10 mouse cellular contexts compared by ENCODE assay signal in genomic region chr4:150566193-150566592, GRCm38 (mm10).
DNase-seq lines count a peak whose midpoint lies in the region; ATAC-seq and TF ChIP-seq lines count a peak whose summit lies in the region.
"Had no signal": no experiment of that assay in that cellular context is flagged by ENCODE, and none has a peak within 500 bp of the region (broad histone marks: within the 10 kb centered on the region; RNA-seq: fewer than 3 reads in every experiment).

No protein-coding gene starts in this region.

- H3K27me3 ChIP-seq in kidney, embryonic 14.5 days (ENCODE audit: control insufficient read depth, insufficient read depth, low read length): no peaks in the 10 kb centered on the region
- H3K27me3 ChIP-seq in G1E (ENCODE audit: insufficient read depth, low read length): no peaks in the 10 kb centered on the region
- no peaks in the 10 kb centered on the region for H3K27me3 ChIP-seq in liver, embryonic 11.5 days (replicated peaks; ENCODE audit: control insufficient read depth, insufficient read depth, low read length)
- no peaks in the 10 kb centered on the region for H3K27me3 ChIP-seq in stomach, postnatal 0 days (ENCODE audit: control insufficient read depth, insufficient read depth, low read length)
- H3K27me3 ChIP-seq: embryonic facial prominence, embryonic 12.5 days; heart, embryonic 15.5 days had no signal

- H3K4me1 ChIP-seq in kidney, embryonic 14.5 days (ENCODE audit: control insufficient read depth, insufficient read depth, low read length): peaks cover 36% of the 10 kb centered on the region
- peaks cover 87% of the 10 kb centered on the region for H3K4me1 ChIP-seq in G1E (ENCODE audit: insufficient read depth, low read depth, low read length)
- H3K4me1 ChIP-seq in liver, embryonic 11.5 days (replicated peaks; ENCODE audit: control insufficient read depth, insufficient read depth, low read length): peaks cover 31% of the 10 kb centered on the region
- H3K4me1 ChIP-seq in stomach, postnatal 0 days (replicated peaks; ENCODE audit: control insufficient read depth, insufficient read depth): peaks cover 2% of the 10 kb centered on the region; the same call in 1 of the 2 replicates

- TF ChIP-seq CTCF in G1E (IDR thresholded peaks at IDR 0.05; ENCODE audit: low read depth, low read length): no peak
- no peak for TF ChIP-seq CTCF in stomach, postnatal 0 days (IDR thresholded peaks at IDR 0.05; ENCODE audit: low read depth)

- no peak overlapping the region for H3K4me3 ChIP-seq in kidney, embryonic 14.5 days (ENCODE audit: low read length)
- H3K4me3 ChIP-seq in G1E (ENCODE audit: low read depth, low read length): peak overlapping the region; percentile 16; the same call in 1 of the 2 replicates
- H3K4me3 ChIP-seq in liver, embryonic 11.5 days (ENCODE audit: low read depth, low read length): no peak overlapping the region
- H3K4me3 ChIP-seq in stomach, postnatal 0 days (ENCODE audit: low read depth, low read length): no peak overlapping the region
- H3K4me3 ChIP-seq: embryonic facial prominence, embryonic 12.5 days; heart, embryonic 15.5 days had no signal

- TF ChIP-seq EP300 in stomach, postnatal 0 days (optimal IDR thresholded peaks at IDR 0.05): no peak

- no peak for DNase-seq in kidney, postnatal 10 days
- peak; percentile 70 for DNase-seq in G1E (ENCODE audit: low spot score)
- no peak for DNase-seq in liver, embryonic 11.5 days (ENCODE audit: low spot score)
- peak; percentile 68 to 80 for DNase-seq in spleen, adult 18-20 months
- DNase-seq in right cerebral cortex, adult 2 months (ENCODE audit: low spot score in 2 of 2): no peak
- no peak for DNase-seq in stomach, postnatal 0 days (ENCODE audit: low spot score)
- no peak for DNase-seq in left cerebral cortex, postnatal 4 days

- no peaks in the 10 kb centered on the region for H3K36me3 ChIP-seq in kidney, embryonic 14.5 days (ENCODE audit: control insufficient read depth, insufficient read depth, low read length)
- H3K36me3 ChIP-seq in G1E (replicated peaks): peaks cover 42% of the 10 kb centered on the region
- H3K36me3 ChIP-seq in liver, embryonic 11.5 days (ENCODE audit: control insufficient read depth, insufficient read depth, low read length): no peaks in the 10 kb centered on the region
- H3K36me3 ChIP-seq in stomach, postnatal 0 days (ENCODE audit: control insufficient read depth, insufficient read depth, low read length): no peaks in the 10 kb centered on the region
- H3K36me3 ChIP-seq: heart, embryonic 15.5 days had no signal

- H3K9me3 ChIP-seq in kidney, embryonic 14.5 days (ENCODE audit: control insufficient read depth, low read length): no peaks in the 10 kb centered on the region
- no peaks in the 10 kb centered on the region for H3K9me3 ChIP-seq in G1E (replicated peaks)
- no peaks in the 10 kb centered on the region for H3K9me3 ChIP-seq in liver, embryonic 11.5 days (ENCODE audit: control insufficient read depth, low read length)
- no peaks in the 10 kb centered on the region for H3K9me3 ChIP-seq in stomach, postnatal 0 days (ENCODE audit: control insufficient read depth, low read length)
- H3K9me3 ChIP-seq: embryonic facial prominence, embryonic 12.5 days; heart, embryonic 15.5 days had no signal

- H3K27ac ChIP-seq in kidney, embryonic 14.5 days (ENCODE audit: low read depth, low read length): 0 out of 2 replicates have a peak overlapping the region, but pooled peaks have one; percentile 10
- H3K27ac ChIP-seq in liver, embryonic 11.5 days (ENCODE audit: low read depth, low read length): no peak overlapping the region
- H3K27ac ChIP-seq in stomach, postnatal 0 days (replicated peaks): no peak overlapping the region
- H3K27ac ChIP-seq: embryonic facial prominence, embryonic 12.5 days; heart, embryonic 15.5 days had no signal

- H3K9ac ChIP-seq in kidney, embryonic 14.5 days (ENCODE audit: low read depth, low read length): no peak overlapping the region
- H3K9ac ChIP-seq in liver, embryonic 11.5 days (ENCODE audit: low read depth, low read length): no peak overlapping the region
- H3K9ac ChIP-seq in stomach, postnatal 0 days (ENCODE audit: low read length): no peak overlapping the region
- H3K9ac ChIP-seq: embryonic facial prominence, embryonic 12.5 days; heart, embryonic 15.5 days had no signal

- intact Hi-C loops in left cerebral cortex, postnatal 4 days (cut with DNase I): no loop called here

- ATAC-seq in kidney, embryonic 14.5 days (ENCODE audit: low FRiP score, low TSS enrichment): no peak
- ATAC-seq in G1E (ENCODE audit: extremely low read depth, insufficient number of reproducible peaks, low FRiP score, poor library complexity, severe bottlenecking): peak; percentile 74
- ATAC-seq in liver, embryonic 11.5 days (replicated peaks; ENCODE audit: low FRiP score): no peak
- no peak for ATAC-seq in stomach, postnatal 0 days (ENCODE audit: low FRiP score, low TSS enrichment)

- H3K4me2 ChIP-seq in kidney, embryonic 14.5 days (replicated peaks; ENCODE audit: low read depth, low read length): no peak overlapping the region
- H3K4me2 ChIP-seq in liver, embryonic 11.5 days: 0 out of 2 replicates have a peak overlapping the region, but pooled peaks have one; percentile 6
- no peak overlapping the region for H3K4me2 ChIP-seq in stomach, postnatal 0 days (replicated peaks; ENCODE audit: low read depth)
- H3K4me2 ChIP-seq: embryonic facial prominence, embryonic 12.5 days; heart, embryonic 15.5 days had no signal

- WGBS in kidney, embryonic 14.5 days: 82% methylated on average over 6 of the region's 6 CpGs
- 48% methylated on average over 6 of the region's 6 CpGs for WGBS in liver, embryonic 11.5 days
- WGBS in stomach, postnatal 0 days: 66% methylated on average over 6 of the region's 6 CpGs

Comparison
In these comparisons a context has a peak if more than half of its experiments do, and no peak if none do; other contexts are left out.
1. DNase-seq: peak in G1E (single experiment) and spleen, adult 18-20 months (2 of 2); none in kidney, postnatal 10 days (single experiment), liver, embryonic 11.5 days (single experiment), right cerebral cortex, adult 2 months (0 of 2), stomach, postnatal 0 days (single experiment) and left cerebral cortex, postnatal 4 days (single experiment).